Mouse (Mus musculus) midbrain, embryonic 10.5 days (tissue): ENCODE measurements around the gene Gjb2. TPM values are rescaled to one million over a fixed set of nuclear protein-coding genes. Genes with fewer than 3 reads are reported as not detected.
A peak's percentile ranks its signal among the peaks of the same experiment; 100 is the strongest.
"Not testable (repeated sequence)": the region's sequence is repeated elsewhere in the genome, so short reads cannot be mapped to it uniquely, and the experiment has no call there.

ENCODE experiments used
- DNase-seq: peaks from one replicate; pipeline ENCODE4 v3.0.0-alpha.2; 2017; ENCODE audit warnings: low spot score
- H3K27ac ChIP-seq: fragments of 300-500 bp; sonication (generic); replicated peaks from 2 replicates; pipeline ENCODE4 v1.5.1; 2016; ENCODE audit warnings: mild to moderate bottlenecking
- H3K27me3 ChIP-seq: fragments of 300-500 bp; sonication (generic); 2 replicates; pipeline ENCODE4 v1.6.1; 2016; ENCODE audit warnings: low read depth, mild to moderate bottlenecking; ENCODE audit not compliant: poor library complexity, severe bottlenecking
- H3K36me3 ChIP-seq: fragments of 300-500 bp; sonication (generic); 2 replicates; pipeline ENCODE4 v1.6.1; 2016; ENCODE audit warnings: mild to moderate bottlenecking, moderate library complexity
- H3K4me1 ChIP-seq: fragments of 300-500 bp; sonication (generic); 2 replicates; pipeline ENCODE4 v1.6.1; 2016
- H3K4me3 ChIP-seq: fragments of 300-500 bp; sonication (generic); 2 replicates; pipeline ENCODE4 v1.5.1; 2016; ENCODE audit warnings: mild to moderate bottlenecking, moderate library complexity
- H3K9me3 ChIP-seq: fragments of 300-500 bp; sonication (generic); replicated peaks from 2 replicates; pipeline ENCODE4 v1.6.1; 2016; ENCODE audit warnings: mild to moderate bottlenecking
- WGBS: fragments of 180-500 bp; shearing (Covaris S2); methylation state at CpG from one replicate; pipeline ENCODE4 v1.1.7; 2016; 5-methylcytosine and 5-hydroxymethylcytosine counted together
- polyA plus RNA-seq: library from polyadenylated mRNA; unstranded; fragments of >200 nt; fragmentation: Nextera tagmentation; extraction: Ambion mirVana; gene quantifications from 2 replicates; pipeline ENCODE4 v1.2.1, GENCODE M21; 2016

The Gjb2 gene
- polyA plus RNA-seq, 1 experiment from 2014 or later = 0.70 TPM

GRCm38 (mm10) chr14:57103711-57104105 lies 794 bp downstream of the Gjb2 start:
- H3K4me1 ChIP-seq = peaks cover 17% of the 10 kb centered on the region
- no peak for DNase-seq
- WGBS = 2% methylated on average over 22 of the region's 22 CpGs
- H3K27me3 ChIP-seq = peaks cover 87% of the 10 kb centered on the region
- no peaks in the 10 kb centered on the region for H3K36me3 ChIP-seq
- no peak overlapping the region; the same call in 1 of the 2 replicates for H3K27ac ChIP-seq
- H3K9me3 ChIP-seq = no peaks in the 10 kb centered on the region
- peak overlapping the region; percentile 76 for H3K4me3 ChIP-seq

GRCm38 (mm10) chr14:57103121-57103520 lies 1.4 kb downstream of the Gjb2 start:
- H3K27ac ChIP-seq = no peak overlapping the region
- H3K4me3 ChIP-seq = no peak overlapping the region
- H3K9me3 ChIP-seq = no peaks in the 10 kb centered on the region
- no peaks in the 10 kb centered on the region for H3K36me3 ChIP-seq
- H3K4me1 ChIP-seq = peaks cover 17% of the 10 kb centered on the region
- DNase-seq = no peak
- peaks cover 83% of the 10 kb centered on the region for H3K27me3 ChIP-seq
- 56% methylated on average over 6 of the region's 6 CpGs for WGBS

- no peak for DNase-seq
- Histone ChIP-seq H3K27ac (no peak overlapping the region), H3K36me3 (no peaks in the 10 kb centered on the region), H3K27me3 (peaks cover 68% of the 10 kb centered on the region), H3K9me3 (no peaks in the 10 kb centered on the region), H3K4me1 (peaks cover 17% of the 10 kb centered on the region), H3K4me3 (no peak overlapping the region)
- WGBS = 87% methylated on average over 7 of the region's 7 CpGs
Observed at GRCm38 (mm10) chr14:57101623-57102022, 2.9 kb downstream of the Gjb2 start.

GRCm38 (mm10) chr14:57095855-57096254 lies 8.6 kb downstream of the Gjb2 start:
- no peaks in the 10 kb centered on the region for H3K36me3 ChIP-seq
- no peaks in the 10 kb centered on the region for H3K4me1 ChIP-seq
- WGBS = 89% methylated on average over 4 of the region's 4 CpGs
- no peak overlapping the region for H3K27ac ChIP-seq
- peaks cover 12% of the 10 kb centered on the region for H3K27me3 ChIP-seq
- no peak for DNase-seq
- no peak overlapping the region for H3K4me3 ChIP-seq
- no peaks in the 10 kb centered on the region for H3K9me3 ChIP-seq

- Histone ChIP-seq H3K4me1 (no peaks in the 10 kb centered on the region), H3K4me3 (no peak overlapping the region), H3K27ac (no peak overlapping the region), H3K27me3 (no peaks in the 10 kb centered on the region), H3K9me3 (no peaks in the 10 kb centered on the region), H3K36me3 (no peaks in the 10 kb centered on the region)
- DNase-seq = peak; percentile 38
- WGBS = 7% methylated on average over 8 of the region's 8 CpGs
Observed at GRCm38 (mm10) chr14:57093029-57093428, 11.5 kb downstream of the Gjb2 start.

- no peak overlapping the region for H3K27ac ChIP-seq
- H3K4me3 ChIP-seq = no peak overlapping the region
- no peaks in the 10 kb centered on the region for H3K27me3 ChIP-seq
- no peaks in the 10 kb centered on the region for H3K9me3 ChIP-seq
- 56% methylated on average over 2 of the region's 2 CpGs for WGBS
- no peak for DNase-seq
- no peaks in the 10 kb centered on the region for H3K36me3 ChIP-seq
- no peaks in the 10 kb centered on the region; the same call in 1 of the 2 replicates for H3K4me1 ChIP-seq
Observed at GRCm38 (mm10) chr14:57090001-57090400, 14.5 kb downstream of the Gjb2 start.

GRCm38 (mm10) chr14:57089107-57089506 lies 15.4 kb downstream of the Gjb2 start:
- no peak for DNase-seq

GRCm38 (mm10) chr14:57084180-57084668 lies 20.3 kb downstream of the Gjb2 start:
- WGBS = 77% methylated on average over 11 of the region's 11 CpGs
- Histone ChIP-seq H3K4me3 (no peak overlapping the region), H3K4me1 (no peaks in the 10 kb centered on the region; the same call in 1 of the 2 replicates), H3K36me3 (no peaks in the 10 kb centered on the region), H3K27ac (no peak overlapping the region), H3K27me3 (no peaks in the 10 kb centered on the region), H3K9me3 (no peaks in the 10 kb centered on the region)
- no peak for DNase-seq

More at GRCm38 (mm10) chr14:57089107-57089506, 15.4 kb downstream of the Gjb2 start:
- Histone ChIP-seq H3K4me1 (no peaks in the 10 kb centered on the region; the same call in 1 of the 2 replicates), H3K9me3 (no peaks in the 10 kb centered on the region), H3K27ac (no peak overlapping the region), H3K4me3 (no peak overlapping the region), H3K27me3 (no peaks in the 10 kb centered on the region), H3K36me3 (no peaks in the 10 kb centered on the region)
- 93% methylated on average over 7 of the region's 7 CpGs for WGBS

- Histone ChIP-seq H3K27ac (no peak overlapping the region), H3K36me3 (no peaks in the 10 kb centered on the region), H3K27me3 (no peaks in the 10 kb centered on the region), H3K9me3 (no peaks in the 10 kb centered on the region), H3K4me1 (no peaks in the 10 kb centered on the region; the same call in 1 of the 2 replicates), H3K4me3 (no peak overlapping the region)
- no peak for DNase-seq
- WGBS = 100% methylated on average over 1 of the region's 1 CpGs
Observed at GRCm38 (mm10) chr14:57082863-57083262, 21.6 kb downstream of the Gjb2 start.

- WGBS = 85% methylated on average over 6 of the region's 6 CpGs
Observed at GRCm38 (mm10) chr14:57075537-57075936, 29.0 kb downstream of the Gjb2 start.

GRCm38 (mm10) chr14:57069906-57070305 lies 34.6 kb downstream of the Gjb2 start:
- not testable (repeated sequence) for H3K9me3 ChIP-seq
- WGBS = 0% methylated on average over 2 of the region's 2 CpGs

More at GRCm38 (mm10) chr14:57075537-57075936, 29.0 kb downstream of the Gjb2 start:
- Histone ChIP-seq H3K4me3 (no peak overlapping the region), H3K36me3 (no peaks in the 10 kb centered on the region), H3K4me1 (no peaks in the 10 kb centered on the region), H3K27ac (no peak overlapping the region), H3K27me3 (no peaks in the 10 kb centered on the region), H3K9me3 (no peaks in the 10 kb centered on the region)
- DNase-seq = no peak

GRCm38 (mm10) chr14:57066053-57066452 lies 38.4 kb downstream of the Gjb2 start:
- Histone ChIP-seq H3K4me1 (no peaks in the 10 kb centered on the region), H3K27ac (no peak overlapping the region), H3K4me3 (no peak overlapping the region)

More at GRCm38 (mm10) chr14:57069906-57070305, 34.6 kb downstream of the Gjb2 start:
- DNase-seq = peak; percentile 57
- H3K4me1 ChIP-seq, H3K27ac ChIP-seq, H3K36me3 ChIP-seq, H3K4me3 ChIP-seq, H3K27me3 ChIP-seq: not testable (repeated sequence)

GRCm38 (mm10) chr14:57060052-57060451 lies 44.5 kb downstream of the Gjb2 start:
- DNase-seq = peak; percentile 73
- Histone ChIP-seq H3K27me3 (peaks cover 45% of the 10 kb centered on the region), H3K4me1 (peaks cover 13% of the 10 kb centered on the region)
- 0% methylated on average over 1 of the region's 1 CpGs for WGBS
- not testable (repeated sequence) for H3K27ac ChIP-seq, H3K9me3 ChIP-seq, H3K36me3 ChIP-seq, H3K4me3 ChIP-seq

More at GRCm38 (mm10) chr14:57066053-57066452, 38.4 kb downstream of the Gjb2 start:
- H3K27me3 ChIP-seq = no peaks in the 10 kb centered on the region
- no peak for DNase-seq
- H3K36me3 ChIP-seq = no peaks in the 10 kb centered on the region
- H3K9me3 ChIP-seq = no peaks in the 10 kb centered on the region
